Mouse (Mus musculus) bone marrow, adult 2 months (tissue): ENCODE data around the gene Timm13.

ENCODE experiments used
- CTCF ChIP-seq: fragments of 200-500 bp; IDR thresholded peaks from 2 replicates; pipeline ENCODE4 v1.5.1; 2011; ENCODE audit warnings: low read length, control low read depth; ENCODE audit not compliant: control insufficient read depth, insufficient read depth
- POLR2A ChIP-seq: fragments of 200-500 bp; IDR thresholded peaks from 2 replicates; pipeline ENCODE4 v1.6.1; 2011; ENCODE audit warnings: low read depth, mild to moderate bottlenecking, control low read depth, low read length, borderline replicate concordance; ENCODE audit not compliant: control insufficient read depth

GRCm38 (mm10) chr10:80899074-80899473 is 1.7 kb downstream of the Timm13 start:
- TF ChIP-seq POLR2A (no peak), CTCF (no peak)
